Mouse (Mus musculus): ENCODE measurements around the gene Grin1. TPM values are rescaled to one million over a fixed set of nuclear protein-coding genes. Genes with fewer than 3 reads are reported as not detected.

The Grin1 gene
- total RNA-seq, 2 experiments from 2014 or later = 451 to 471 TPM

DNA sequence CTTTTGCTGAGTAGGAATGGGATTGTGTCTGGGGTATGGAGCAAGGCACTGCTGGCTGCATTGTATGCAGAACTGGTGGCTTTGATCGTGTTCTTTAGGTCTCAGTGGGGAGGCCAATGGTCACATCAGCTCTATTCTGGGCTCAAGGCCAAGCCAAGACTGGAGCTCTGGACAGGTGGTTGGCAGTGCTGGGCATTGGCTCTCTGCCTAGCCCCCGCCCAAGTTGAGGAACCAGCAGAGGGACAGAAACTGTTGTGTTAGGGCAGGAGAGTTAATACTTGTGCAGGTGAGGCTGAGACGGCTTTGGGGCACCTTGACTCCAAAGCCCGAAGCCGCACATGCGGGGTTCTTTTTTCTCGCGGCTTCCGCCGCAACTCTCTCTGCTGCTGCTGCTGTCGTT is 29.3 kb downstream of the Grin1 start, which contains the start of gene Lrrc26:
Gene Lrrc26, plus strand, starts transcription at position 265 of the 400 bp plus-strand sequence.
- DNase-seq (ENCODE audit: low spot score in 2 of 2) = no peak
- intact Hi-C loops (cut with DNase I) = no loop called here

DNA sequence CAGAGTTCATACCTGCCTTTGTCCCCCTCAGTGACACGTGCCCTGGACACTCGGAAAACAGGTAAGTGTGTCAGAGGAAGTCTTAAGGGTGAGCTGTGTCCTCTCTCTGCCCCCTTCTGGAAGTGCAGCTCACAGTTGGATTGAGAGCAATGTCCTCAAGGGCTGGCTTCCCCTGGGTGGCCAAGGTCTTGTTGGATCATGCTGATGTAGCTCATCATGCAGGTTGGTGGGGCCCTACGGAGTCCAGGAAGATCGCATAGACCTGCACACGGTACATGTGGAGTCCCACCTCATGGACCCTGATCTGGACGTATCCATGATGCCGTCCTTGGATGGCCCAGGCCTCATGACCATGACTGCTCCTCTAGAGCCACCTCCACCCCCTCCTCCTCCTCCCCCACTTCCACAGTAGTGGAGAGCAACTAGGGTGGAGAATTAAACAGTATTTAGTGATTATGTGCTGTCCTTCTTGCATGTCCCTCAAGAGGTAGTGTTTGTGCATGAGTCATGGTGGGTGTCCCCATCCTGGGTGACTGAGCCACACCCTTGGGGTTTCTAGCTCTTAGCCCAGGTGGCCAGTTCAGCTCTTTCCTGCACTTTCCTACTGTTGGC is 30.1 kb downstream of the Grin1 start:
- DNase-seq (ENCODE audit: low spot score in 2 of 2) = no peak
- intact Hi-C loops (cut with DNase I) = no loop called here

DNA sequence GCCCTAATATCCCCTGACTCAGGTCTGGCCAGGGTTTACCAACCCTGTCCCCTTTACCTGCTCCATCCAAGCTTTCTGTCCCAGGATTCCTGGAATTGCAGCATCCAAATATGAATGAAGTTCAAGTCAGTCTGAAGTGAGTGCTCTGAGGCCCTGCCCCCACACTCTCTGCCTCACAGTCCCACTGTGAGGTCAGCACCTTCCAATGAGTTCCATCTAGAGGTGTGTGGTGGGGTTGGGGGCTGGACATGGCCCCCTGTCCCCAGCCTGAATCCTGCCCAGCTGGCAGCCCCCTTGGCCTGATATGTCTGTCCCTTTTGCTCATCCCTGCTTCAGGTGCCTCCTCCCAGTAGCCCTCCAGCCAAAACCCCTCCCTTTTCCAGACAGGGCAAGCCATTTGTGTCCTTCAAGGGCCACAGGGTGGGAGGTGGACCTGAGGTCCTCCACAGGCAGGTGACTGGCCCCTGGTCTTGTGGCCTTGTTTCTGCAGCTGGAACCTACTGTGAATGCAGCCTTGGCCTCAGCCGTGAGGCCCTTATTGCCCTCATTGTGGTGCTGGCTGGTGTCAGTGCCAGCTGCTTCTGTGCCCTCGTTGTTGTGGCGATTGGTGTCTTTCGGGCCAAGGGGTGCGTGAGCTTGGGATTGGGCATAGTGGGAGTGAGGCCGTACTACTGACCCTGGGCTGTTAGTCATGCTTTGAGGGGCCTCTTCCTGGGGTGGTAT is 30.9 kb downstream of the Grin1 start, which contains the start of gene Tmem210:
Gene Tmem210, plus strand, starts transcription at position 219 of the 723 bp plus-strand sequence.
- intact Hi-C loops (cut with DNase I) = no loop called here
- DNase-seq (ENCODE audit: low spot score in 2 of 2) = no peak

DNA sequence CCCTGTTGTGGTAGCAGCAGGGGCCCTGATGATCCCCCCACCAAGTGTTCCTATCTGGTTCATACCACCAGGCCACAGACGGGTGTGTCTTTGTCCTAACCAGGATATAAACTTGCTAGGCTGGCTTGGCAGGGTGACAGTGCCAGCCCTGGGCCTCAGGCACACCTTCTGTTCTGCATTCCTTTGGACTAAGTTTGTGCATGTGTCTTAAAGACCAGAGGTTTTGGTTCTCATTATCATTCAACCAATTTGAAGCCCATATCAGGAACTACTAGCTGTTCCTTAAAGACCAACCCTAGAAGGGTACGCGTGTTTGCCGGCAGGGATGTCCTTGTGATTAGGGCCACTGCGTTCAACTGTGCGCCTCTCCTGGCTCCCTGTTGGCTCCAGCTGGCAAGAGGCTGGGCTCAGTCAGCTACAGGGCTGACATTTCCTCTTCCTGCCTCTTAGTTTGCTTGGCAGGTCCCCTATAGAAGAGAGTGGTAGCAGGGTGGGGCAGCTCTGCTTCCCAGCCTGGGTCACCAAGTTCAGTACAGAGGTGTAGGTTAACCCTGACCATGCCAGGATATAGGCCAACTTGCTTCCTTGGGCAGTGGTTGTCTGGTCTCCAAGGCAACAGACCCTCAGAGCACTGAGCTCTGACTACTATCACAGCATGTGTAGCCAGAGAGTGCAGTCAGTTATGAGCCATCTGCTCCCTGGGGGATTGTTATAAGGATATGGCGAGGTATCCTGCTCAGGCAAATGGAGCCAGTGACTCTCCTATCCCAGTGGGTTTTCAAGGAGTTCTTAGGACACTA is 31.9 kb downstream of the Grin1 start:
- DNase-seq (ENCODE audit: low spot score in 2 of 2) = no peak
- intact Hi-C loops (cut with DNase I) = no loop called here

DNA sequence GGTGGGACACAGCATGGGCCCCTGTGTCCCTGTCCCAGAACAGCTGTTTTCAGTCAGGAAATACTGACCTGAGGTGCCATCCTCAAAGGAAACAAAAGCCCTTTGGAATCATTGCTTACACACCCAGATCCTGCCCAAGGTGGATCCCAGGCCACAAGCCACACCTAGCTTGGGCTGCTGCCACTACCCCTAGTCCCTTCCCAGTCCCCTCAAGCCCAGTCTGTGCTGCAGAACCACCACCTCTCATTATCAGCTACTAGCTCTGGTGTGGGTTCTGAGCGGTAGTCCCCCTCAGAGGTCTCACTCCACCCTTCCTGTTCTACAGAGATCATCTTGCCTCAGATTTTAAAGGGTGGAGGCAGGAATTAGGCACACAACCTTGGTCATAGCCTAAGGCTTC is 32.7 kb downstream of the Grin1 start:
- DNase-seq (ENCODE audit: low spot score in 2 of 2) = no peak
- intact Hi-C loops (cut with DNase I) = no loop called here

DNA sequence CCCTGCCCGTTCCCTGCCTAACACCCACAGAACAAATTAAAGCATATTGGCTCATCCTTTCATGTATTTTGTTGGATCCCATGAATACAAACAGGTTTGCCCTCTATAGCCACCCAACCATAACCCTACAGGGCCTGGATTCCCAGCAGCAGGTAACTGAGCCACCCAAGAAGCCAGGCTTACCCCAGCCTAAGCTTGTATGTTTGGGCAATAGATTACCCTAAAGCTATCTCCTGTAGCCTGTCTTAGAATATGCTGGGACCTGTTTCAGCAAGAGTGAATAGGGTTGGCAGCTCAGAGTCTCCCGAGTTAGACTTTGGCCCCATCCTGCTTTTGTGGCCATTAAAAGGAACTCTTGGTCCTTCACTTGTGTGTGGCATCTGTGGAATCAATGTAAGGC is 33.4 kb downstream of the Grin1 start:
- no peak for DNase-seq (ENCODE audit: low spot score in 2 of 2)
- intact Hi-C loops (cut with DNase I) = no loop called here

DNA sequence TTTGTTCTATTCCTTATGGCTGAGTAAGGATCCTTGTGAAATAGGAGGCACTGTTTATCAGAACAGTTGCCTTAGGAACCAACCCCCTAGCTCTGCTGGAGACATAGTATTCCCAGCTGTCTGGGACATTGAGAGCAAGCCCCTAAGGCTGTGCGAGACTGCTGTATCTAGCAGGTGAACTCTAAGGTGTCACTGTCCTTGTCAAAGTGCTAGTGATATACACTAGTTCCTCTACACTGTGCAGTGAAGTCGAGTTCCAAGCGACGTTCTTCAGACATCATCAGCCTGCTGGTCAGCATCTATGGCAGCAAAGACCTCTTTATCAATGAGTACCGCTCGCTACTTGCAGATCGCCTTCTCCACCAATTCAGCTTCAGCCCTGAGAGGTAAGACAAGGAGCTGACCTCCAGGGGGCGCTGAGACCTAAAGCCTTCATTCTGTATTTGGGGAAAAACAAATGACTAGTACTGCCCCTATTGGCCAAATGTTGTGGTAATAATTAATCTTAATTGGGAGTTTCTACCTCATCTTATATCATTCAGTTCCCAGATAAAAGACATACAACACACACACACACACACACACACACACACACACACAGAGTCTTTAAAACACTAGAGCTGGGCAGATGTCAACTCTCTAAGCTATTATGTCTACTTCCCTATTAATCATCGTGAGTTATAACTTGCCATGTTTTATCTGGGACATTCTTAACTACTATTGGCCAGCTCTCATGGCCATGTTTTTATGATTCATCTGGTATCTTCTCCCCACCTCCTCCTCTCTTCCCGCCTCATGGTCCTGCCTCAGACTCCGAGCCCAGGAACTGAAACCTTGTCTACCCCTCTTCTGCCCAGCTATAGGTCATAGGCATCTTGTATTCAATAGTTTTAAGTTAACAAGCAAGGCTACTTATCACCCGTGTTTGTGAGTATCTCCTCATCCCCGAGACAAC is 39.8 kb downstream of the Grin1 start:
- DNase-seq (ENCODE audit: low spot score in 2 of 2) = peak in 1 of 2 experiments; percentile 74
- intact Hi-C loops (cut with DNase I) = loop anchor here (5.0 kb wide), 1 partner anchor 123 kb away; no protein-coding TSS in a partner anchor

DNA sequence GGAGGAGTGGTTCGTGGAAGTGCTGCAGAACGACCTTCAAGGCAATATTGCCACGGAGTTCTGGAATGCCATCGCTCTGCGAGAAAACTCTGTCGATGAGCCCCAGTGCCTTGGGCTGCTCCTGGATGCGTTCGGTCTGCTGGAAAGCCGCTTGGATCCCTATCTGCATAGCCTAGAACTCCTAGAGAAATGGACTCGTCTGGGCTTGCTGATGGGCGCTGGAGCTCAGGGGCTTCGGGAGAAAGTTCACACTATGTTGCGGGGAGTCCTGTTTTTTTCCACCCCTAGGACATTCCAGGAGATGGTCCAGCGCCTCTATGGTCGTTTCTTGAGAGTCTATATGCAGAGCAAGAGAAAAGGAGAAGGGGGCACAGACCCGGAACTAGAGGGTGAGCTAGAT is 46.0 kb downstream of the Grin1 start:
- no peak for DNase-seq (ENCODE audit: low spot score in 2 of 2)
- intact Hi-C loops (cut with DNase I) = loop anchor here (1.0 to 5.0 kb wide), 2 partner anchors 20 to 59 kb away; partner anchors contain the start of gene Man1b1

DNA sequence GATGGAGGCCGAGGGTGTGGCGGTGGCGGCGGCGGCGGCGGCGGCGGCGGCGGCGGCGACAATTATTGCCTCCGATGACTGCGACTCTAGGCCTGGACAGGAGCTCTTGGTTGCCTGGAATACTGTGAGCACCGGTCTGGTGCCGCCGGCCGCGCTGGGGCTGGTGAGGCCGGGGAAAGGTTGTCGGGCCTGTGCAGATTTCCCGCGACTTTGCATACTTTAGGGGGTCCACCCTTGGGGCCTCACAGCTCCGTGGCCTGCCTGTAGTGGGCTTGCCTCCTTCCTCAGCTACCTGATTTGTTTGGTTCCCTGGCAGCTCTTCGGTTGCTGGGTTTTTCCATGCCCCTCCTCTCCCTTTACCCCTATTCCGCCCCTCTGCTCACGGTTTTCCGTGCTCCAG is 46.5 kb downstream of the Grin1 start:
- no peak for DNase-seq (ENCODE audit: low spot score in 2 of 2)
- intact Hi-C loops (cut with DNase I) = loop anchor here (5.0 kb wide), 1 partner anchor 60 kb away; the partner anchor contains the start of gene Man1b1

DNA sequence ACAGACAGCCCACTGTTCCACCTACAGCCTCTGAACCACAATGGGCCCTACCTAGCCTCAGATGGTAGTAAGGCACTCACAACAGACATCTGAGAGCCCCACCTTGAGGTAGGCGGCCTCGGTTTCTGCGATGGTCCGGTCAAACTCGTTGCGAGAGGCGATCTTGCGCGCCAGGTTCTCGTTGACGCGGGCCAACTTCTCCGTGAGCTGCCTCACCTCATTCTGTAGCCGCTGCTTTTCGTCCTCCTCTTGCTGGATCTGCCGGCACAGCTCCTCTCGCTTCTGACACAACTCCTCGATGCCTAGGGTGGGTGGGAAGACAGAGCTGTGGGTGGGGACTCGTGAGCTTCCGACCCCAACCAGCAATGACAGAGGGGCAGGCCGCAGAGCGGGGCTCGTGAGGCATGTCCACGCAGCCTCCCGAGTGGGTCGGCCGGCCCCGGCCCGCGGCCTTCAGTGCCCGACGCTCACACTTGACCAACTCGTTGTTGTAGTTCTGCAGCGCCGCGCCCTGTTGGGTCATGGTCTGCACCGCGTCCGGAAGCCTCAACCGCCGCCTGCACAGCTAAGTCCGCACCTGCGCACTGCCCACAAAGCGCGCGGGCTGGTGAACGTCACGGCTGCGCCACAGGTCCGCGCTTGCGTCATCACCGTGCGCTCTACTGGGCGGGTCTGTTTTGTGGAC is 47.0 kb downstream of the Grin1 start, which contains the start of the genes Ssna1 and Anapc2:
Gene Ssna1, minus strand, starts transcription at position 612 of the 685 bp plus-strand sequence.
Gene Anapc2, plus strand, starts transcription at position 652 of the 685 bp plus-strand sequence.
- intact Hi-C loops (cut with DNase I) = loop anchor here (5.0 kb wide), 1 partner anchor 60 kb away; the partner anchor contains the start of gene Man1b1
- DNase-seq (ENCODE audit: low spot score in 2 of 2) = peak; percentile 97 to 98

DNA sequence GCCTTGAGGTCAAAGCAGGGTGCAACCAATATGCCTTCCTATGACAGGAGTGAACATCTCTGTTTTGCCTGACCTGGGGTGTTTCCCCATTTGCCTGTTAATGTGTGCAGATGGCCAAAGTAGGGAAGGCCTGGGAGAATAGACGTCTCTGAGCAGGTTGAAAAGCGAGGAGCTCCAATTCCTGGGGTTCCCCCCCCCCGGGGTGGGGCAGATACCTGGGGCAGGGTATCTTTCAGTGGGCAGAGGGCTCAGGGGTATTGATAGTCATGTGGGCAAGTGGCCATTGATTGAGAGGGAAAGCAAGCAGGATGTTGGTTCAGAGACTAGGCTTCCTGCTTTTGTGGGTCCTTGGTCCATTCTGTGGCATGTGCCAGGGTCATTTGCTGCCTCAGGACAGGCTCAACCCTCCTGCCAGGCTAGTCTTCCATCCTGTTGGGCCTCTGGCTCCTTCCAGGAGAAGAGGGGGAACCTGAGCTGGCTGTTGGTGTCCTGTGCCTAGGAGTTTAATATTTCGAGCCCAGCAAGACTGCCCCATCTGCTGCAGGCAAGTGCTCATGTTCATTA is 51.2 kb downstream of the Grin1 start:
- intact Hi-C loops (cut with DNase I) = no loop called here
- no peak for DNase-seq (ENCODE audit: low spot score in 2 of 2)

DNA sequence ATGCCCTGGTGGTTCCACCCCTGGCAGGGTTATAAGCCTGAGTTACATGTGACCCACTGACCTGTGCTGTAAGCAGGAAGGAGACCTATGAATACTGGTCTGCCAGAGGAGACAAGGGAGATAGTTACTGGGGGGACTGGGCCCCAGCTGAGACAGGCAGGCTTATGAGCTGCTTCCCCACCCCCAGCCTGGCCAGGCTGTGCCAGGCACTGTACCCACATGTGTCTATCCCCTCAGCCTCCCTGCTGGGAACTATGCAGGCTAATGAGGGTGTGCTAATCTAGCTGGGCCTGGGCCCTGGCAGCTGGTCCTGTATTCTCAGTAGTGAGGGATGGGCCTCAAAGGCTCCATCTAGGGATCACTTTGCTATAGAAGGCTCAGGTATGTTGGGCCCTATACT is 51.7 kb downstream of the Grin1 start:
- intact Hi-C loops (cut with DNase I) = no loop called here
- DNase-seq (ENCODE audit: low spot score in 2 of 2) = no peak

DNA sequence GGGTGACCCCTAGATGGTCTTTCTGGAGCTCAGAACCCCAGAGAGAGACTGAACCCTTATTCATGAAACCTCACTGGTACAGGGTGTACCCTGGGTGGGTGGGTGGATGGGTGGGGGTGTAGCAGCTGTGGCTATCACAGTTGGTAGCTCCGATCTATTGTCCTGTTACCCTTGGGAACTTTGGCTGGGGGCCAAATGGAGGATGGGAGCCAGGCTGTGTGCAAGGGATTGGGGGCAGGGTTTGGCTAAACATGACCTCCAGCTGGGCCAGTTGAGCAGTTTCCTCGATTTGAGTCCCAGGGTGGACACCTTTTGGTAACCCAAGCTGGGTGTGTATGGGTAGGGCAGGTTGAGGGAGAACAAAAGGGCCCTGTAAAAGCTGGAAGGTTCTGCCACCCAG is 52.3 kb downstream of the Grin1 start:
- DNase-seq (ENCODE audit: low spot score in 2 of 2) = peak in 1 of 2 experiments; percentile 54

DNA sequence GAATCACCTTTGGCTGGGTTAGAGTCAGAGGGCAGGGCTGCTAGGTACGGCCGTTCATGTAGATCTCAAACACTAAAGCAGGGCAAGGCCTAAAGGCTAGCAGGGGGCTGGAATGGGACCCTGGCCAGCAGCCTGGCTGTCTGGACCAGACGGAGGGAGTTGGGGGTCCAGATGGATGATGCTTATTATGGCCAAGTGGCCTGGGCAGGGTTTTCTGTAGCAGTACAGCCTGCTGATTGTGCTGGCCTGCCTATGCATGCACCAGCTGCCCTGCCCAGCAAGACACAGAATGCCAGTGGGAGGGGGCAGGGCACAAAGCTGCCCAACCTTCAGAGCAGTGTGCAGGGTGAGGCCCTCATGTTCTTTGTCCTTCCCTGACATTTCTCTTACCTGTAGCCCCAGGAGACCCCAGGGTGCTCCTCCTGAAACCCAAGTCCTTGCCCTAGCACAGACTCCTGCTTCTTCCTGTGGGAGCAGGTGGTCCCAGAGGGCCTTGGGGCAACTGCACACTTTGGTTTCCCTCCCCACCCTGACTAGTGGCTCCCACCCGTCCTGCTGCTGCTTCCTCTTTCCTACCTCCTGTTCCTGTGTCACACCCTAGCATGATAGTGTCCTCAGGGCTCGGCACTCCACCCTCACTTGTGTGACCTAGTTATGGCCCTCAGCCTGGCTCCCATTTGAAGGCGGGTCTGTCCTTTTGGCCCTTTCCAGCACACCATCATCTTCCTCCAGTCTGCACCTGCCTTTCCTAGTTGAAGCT is 52.9 kb downstream of the Grin1 start:
- DNase-seq (ENCODE audit: low spot score in 2 of 2) = no peak
- intact Hi-C loops (cut with DNase I) = no loop called here

More for the DNA sequence above, 52.3 kb downstream of the Grin1 start:
- intact Hi-C loops (cut with DNase I) = no loop called here

DNA sequence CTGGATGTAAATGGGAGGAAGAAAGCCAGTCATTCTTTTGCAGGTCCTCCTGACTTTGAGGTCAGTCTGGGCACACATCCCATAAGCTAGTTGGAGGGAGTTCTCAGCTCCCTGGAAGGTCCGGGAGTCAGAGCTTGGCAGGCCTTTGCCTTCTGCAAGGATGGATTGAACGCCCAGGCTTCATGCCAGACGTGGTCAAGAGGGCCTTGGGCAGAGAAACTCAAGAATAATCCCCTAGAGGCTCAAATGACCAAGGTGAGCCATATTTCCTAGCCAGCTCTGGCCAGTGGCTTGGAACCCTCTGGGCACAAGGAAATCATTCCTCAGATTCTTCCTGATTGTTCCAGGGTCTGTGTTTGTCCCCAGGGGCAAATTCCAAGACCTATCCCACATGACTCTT is 54.1 kb downstream of the Grin1 start:
- intact Hi-C loops (cut with DNase I) = no loop called here
- no peak for DNase-seq (ENCODE audit: low spot score in 2 of 2)

DNA sequence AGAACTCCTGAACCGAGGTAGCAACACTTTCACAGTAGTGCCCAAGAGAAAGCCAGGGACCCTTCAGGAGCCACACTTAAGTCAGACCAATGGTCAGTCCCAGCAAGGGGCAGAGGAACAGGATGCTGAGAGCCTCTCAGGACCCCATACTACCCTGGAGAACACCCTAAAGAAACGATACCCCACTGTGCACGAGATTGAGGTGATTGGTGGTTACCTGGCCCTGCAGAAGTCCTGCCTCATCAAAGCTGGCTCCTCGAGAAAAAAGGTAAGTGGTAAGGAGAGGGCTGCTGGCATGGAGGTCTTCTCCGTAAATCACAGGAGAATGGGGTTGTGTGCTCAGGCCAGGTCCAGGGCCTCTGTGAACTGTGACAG is 54.7 kb downstream of the Grin1 start:
- DNase-seq (ENCODE audit: low spot score in 2 of 2) = no peak
- intact Hi-C loops (cut with DNase I) = no loop called here

DNA sequence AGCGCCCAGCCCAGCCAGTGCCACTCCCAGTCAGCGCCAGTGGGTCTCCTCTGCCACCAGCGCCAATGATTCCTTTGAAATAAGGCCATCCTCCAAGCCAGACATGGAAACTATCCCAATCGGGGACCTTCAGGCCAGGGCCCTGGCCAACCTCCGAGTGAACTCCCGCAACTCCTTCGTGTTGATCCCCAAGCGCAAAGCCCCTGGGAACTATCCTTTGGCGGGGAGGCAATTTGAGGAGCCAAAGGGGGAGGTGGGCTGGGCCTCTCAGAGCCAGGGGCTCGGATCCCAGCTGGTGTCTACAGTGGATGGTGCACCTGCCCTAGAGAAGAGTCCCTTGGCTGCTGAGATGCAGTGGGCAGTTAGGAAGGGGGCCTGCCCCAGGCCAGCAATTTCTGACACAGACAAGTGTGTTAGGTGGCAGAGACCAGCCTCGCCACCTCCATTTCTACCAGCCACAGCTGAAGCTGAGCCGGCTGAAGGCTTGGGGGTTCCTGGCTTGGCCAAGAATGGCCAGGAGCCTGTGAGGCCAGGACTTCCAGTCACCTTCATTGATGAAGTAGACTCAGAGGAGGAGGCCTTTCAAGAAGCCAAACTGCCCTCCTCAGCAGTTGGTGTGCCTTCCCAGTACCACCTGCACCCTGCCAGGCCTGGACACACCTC is 55.2 kb downstream of the Grin1 start:
- intact Hi-C loops (cut with DNase I) = loop anchor here (2.0 kb wide), 1 partner anchor 39 kb away; the partner anchor contains the start of gene Tubb4b
- DNase-seq (ENCODE audit: low spot score in 2 of 2) = no peak
